Mouse (Mus musculus): ENCODE measurements around the gene Wfs1. TPM values are rescaled to one million over a fixed set of nuclear protein-coding genes. Genes with fewer than 3 reads are reported as not detected.

Gene Wfs1
- polyA plus RNA-seq, 1 experiment from 2014 or later: 8.9 TPM

- Histone ChIP-seq H3K9me3 (no peaks in the 10 kb centered on the region), H3K9ac (no peak overlapping the region), H3K4me2 (replicated peaks) (no peak overlapping the region), H3K4me1 (peaks cover 8% of the 10 kb centered on the region; the same call in 1 of the 2 replicates), H3K27ac (no peak overlapping the region), H3K4me3 (no peak overlapping the region), H3K36me3 (no peaks in the 10 kb centered on the region), H3K27me3 (replicated peaks) (no peaks in the 10 kb centered on the region)
- no peak for ATAC-seq (ENCODE audit: low FRiP score, low read depth)
- WGBS: 77% methylated on average over 10 of the region's 10 CpGs
These were observed 66.2 kb downstream of the Wfs1 start for GRCm38 (mm10) chr5:36922811-36923210.

DNA sequence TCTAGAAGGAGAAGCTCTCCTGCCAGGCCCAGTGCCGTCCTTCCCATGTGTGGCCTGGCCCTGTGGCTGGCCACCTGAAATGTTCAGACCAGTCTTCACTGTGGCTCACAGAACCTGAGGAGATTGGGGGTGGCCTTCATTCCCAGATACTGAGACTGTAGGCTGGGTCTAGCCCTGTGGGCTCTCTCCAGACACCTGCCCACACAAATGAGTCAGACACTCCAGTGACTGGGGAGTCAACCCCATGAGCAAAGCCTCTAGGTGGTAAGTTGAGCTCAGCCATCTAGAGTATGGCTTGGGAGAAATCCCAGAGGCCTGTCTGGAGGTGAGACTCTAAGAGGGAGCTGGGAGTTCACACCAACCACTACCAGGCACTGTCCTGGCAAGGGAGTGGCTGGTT is 67.1 kb downstream of the Wfs1 start:
- H3K36me3 ChIP-seq: no peaks in the 10 kb centered on the region
- no peak overlapping the region for H3K4me3 ChIP-seq
- H3K9me3 ChIP-seq: no peaks in the 10 kb centered on the region
- H3K9ac ChIP-seq: no peak overlapping the region
- H3K4me1 ChIP-seq: peaks cover 9% of the 10 kb centered on the region; the same call in 1 of the 2 replicates
- H3K27ac ChIP-seq: no peak overlapping the region
- 84% methylated on average over 1 of the region's 1 CpGs for WGBS
- H3K4me2 ChIP-seq (replicated peaks): no peak overlapping the region
- ATAC-seq (ENCODE audit: low FRiP score, low read depth): no peak
- H3K27me3 ChIP-seq (replicated peaks): no peaks in the 10 kb centered on the region

DNA sequence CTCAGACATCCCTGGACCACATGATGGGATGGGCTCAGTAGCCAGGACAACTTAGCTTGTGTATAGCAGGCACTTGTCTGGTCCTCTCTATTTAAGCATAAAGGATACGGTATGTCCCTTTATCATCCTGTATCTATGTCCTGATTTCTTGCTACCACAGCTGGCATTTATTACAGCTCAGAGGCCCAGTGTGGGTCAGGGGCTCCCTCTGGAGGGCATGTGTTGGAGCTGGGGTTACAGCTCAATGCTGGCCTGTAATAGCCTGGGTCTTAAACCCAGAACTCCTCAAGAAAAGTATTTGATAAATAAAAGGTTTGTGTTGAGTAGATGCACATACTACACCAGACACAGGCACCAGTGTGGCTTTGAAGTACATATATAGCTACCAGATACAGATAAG is 68.9 kb downstream of the Wfs1 start:
- no peaks in the 10 kb centered on the region for H3K36me3 ChIP-seq
- no peaks in the 10 kb centered on the region for H3K27me3 ChIP-seq (replicated peaks)
- no peak for ATAC-seq (ENCODE audit: low FRiP score, low read depth)
- no peak overlapping the region for H3K4me3 ChIP-seq
- H3K4me1 ChIP-seq: peaks cover 9% of the 10 kb centered on the region; the same call in 1 of the 2 replicates
- no peak overlapping the region for H3K27ac ChIP-seq
- no peak overlapping the region for H3K4me2 ChIP-seq (replicated peaks)
- no peak overlapping the region for H3K9ac ChIP-seq
- no peaks in the 10 kb centered on the region for H3K9me3 ChIP-seq
- WGBS: 38% methylated on average over 1 of the region's 1 CpGs

DNA sequence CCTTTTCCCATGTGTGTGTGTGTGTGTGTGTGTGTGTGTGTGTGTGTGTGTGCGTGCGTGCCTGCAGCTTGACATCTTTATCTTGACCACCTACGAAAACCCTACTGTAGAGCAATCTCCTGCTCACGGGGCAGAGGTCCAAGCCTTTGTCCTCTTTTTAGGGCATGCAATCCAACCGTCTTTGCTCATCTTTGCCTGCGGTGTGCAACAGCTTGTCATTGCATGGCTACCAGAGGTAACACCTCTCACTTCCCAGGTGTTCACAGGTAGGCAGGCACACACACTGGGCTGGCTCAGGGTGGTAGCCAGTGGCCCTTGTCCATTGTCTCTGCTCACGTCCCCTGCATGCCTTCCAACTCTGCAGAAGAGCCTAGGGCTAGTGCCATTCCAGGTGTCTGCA is 71.0 kb downstream of the Wfs1 start:
- Histone ChIP-seq H3K9me3 (no peaks in the 10 kb centered on the region), H3K4me3 (no peak overlapping the region), H3K4me1 (peaks cover 9% of the 10 kb centered on the region; the same call in 1 of the 2 replicates), H3K9ac (no peak overlapping the region), H3K27ac (no peak overlapping the region), H3K4me2 (replicated peaks) (no peak overlapping the region), H3K27me3 (replicated peaks) (no peaks in the 10 kb centered on the region), H3K36me3 (no peaks in the 10 kb centered on the region)
- no peak for ATAC-seq (ENCODE audit: low FRiP score, low read depth)
- 77% methylated on average over 7 of the region's 7 CpGs for WGBS

DNA sequence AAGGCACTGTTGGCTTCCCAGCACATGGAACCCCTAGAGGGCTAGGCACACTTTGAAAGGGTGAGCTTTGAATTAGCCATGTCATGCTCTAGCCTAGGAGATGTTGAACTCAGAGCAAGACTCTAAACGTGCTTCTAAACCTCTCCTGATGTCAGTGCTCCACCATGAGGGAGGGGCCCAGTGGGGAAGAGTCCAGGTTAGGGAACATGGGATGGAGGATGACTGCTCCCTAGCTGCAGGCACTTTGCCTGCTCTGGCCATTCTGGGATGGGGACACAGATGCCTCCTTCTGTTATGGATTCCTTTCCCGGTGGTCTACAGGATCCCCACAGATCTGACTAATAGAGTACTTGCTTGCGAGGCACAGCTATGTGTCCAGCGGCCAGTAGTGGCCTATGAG is 71.8 kb downstream of the Wfs1 start:
- WGBS: 75% methylated on average over 4 of the region's 4 CpGs

DNA sequence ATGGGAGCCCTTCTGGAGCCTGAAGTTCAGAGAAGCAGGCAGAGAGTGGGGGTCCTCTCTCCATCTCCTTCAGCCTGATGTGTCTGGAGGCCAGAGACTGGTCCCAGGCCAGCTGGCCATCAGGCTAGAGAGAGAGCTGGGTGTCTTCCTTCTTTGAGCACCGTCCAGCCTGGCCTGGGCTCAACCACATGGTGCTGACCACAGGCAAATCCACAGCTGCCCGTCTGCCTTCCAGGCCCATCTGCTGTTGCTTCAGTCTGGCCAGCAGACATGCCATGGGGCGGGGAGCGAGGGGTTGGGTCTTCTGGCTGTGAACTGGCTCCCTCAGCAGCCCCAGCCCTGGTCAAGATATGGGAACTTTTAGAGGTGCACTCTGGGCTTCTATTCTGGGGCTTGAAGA is 72.4 kb downstream of the Wfs1 start:
- no peak for ATAC-seq (ENCODE audit: low FRiP score, low read depth)
- Histone ChIP-seq H3K4me3 (no peak overlapping the region), H3K9me3 (no peaks in the 10 kb centered on the region), H3K4me1 (peaks cover 9% of the 10 kb centered on the region; the same call in 1 of the 2 replicates), H3K27ac (no peak overlapping the region), H3K4me2 (replicated peaks) (no peak overlapping the region), H3K27me3 (replicated peaks) (no peaks in the 10 kb centered on the region), H3K36me3 (no peaks in the 10 kb centered on the region), H3K9ac (no peak overlapping the region)
- 87% methylated on average over 4 of the region's 4 CpGs for WGBS

More for the DNA sequence above, 71.8 kb downstream of the Wfs1 start:
- Histone ChIP-seq H3K27me3 (replicated peaks) (no peaks in the 10 kb centered on the region), H3K4me3 (no peak overlapping the region), H3K9me3 (no peaks in the 10 kb centered on the region), H3K4me2 (replicated peaks) (no peak overlapping the region), H3K27ac (no peak overlapping the region), H3K4me1 (peaks cover 9% of the 10 kb centered on the region; the same call in 1 of the 2 replicates), H3K36me3 (no peaks in the 10 kb centered on the region), H3K9ac (no peak overlapping the region)
- ATAC-seq (ENCODE audit: low FRiP score, low read depth): no peak

Other genes starting within 250 kb of the Wfs1 start
- gene Bloc1s4, start 240.6 kb downstream of the Wfs1 start, polyA plus RNA-seq (2016; fragmentation: Nextera tagmentation; extraction: Ambion mirVana): 29.9 and 32.8 TPM in 2 replicates
- gene Mrfap1, start 192.4 kb downstream of the Wfs1 start, polyA plus RNA-seq (2016; fragmentation: Nextera tagmentation; extraction: Ambion mirVana): 472 and 501 TPM in 2 replicates
- 11.5 and 14.2 TPM in 2 replicates for gene Man2b2, start 158.6 kb downstream of the Wfs1 start, polyA plus RNA-seq (2016; fragmentation: Nextera tagmentation; extraction: Ambion mirVana)
- 27.1 and 27.8 TPM in 2 replicates for gene Ppp2r2c, start 120.7 kb downstream of the Wfs1 start, polyA plus RNA-seq (2016; fragmentation: Nextera tagmentation; extraction: Ambion mirVana)
- gene Gm1043, start 96.2 kb upstream of the Wfs1 start, polyA plus RNA-seq (2016; fragmentation: Nextera tagmentation; extraction: Ambion mirVana): 0.50 and 0.55 TPM in 2 replicates

Measured in neural tube, embryonic 12.5 days (tissue).